Mouse (Mus musculus): ENCODE measurements around the gene Fam168a.

- TF ChIP-seq POLR2A (IDR thresholded peaks at IDR 0.05; ENCODE audit: borderline replicate concordance, extremely low read depth, insufficient read depth, insufficient read length, poor library complexity, severe bottlenecking): no peak
- TF ChIP-seq CTCF (IDR thresholded peaks at IDR 0.05; ENCODE audit: borderline replicate concordance, extremely low read depth, insufficient read depth, insufficient read length): no peak
These were observed 13.2 kb upstream of the Fam168a start for GRCm38 (mm10) chr7:100693199-100693598.

Data from brain, embryonic 14.5 days (tissue).